ENCODE assay signal across 8 mouse cellular contexts in the genomic region with DNA sequence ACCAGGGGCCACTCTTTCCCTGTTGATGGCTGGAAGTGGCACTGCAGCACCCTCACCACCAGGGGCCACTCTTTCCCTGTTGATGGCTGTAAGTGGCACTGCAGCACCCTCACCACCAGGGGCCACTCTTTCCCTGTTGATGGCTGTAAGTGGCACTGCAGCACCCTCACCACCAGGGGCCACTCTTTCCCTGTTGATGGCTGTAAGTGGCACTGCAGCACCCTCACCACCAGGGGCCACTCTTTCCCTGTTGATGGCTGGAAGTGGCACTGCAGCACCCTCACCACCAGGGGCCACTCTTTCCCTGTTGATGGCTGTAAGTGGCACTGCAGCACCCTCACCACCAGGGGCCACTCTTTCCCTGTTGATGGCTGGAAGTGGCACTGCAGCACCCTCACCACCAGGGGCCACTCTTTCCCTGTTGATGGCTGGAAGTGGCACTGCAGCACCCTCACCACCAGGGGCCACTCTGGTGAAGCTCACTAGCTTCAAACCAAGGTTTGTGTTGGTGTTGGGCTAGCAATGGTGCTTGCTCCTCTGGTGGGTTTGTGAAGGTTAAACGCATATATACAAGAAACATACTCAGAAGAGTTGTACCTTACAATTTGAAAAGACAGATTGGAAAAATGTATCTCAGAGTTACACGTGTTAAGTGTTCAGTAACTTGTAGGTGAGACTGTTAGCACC.
DNase-seq lines count a peak whose midpoint lies in the region; ATAC-seq and TF ChIP-seq lines count a peak whose summit lies in the region.
"Not testable (repeated sequence)": the region's sequence is repeated elsewhere in the genome, so short reads cannot be mapped to it uniquely, and the experiment has no call there.

No protein-coding gene starts in this region.

- not testable (repeated sequence) for ATAC-seq in intestine, postnatal 0 days; midbrain, embryonic 14.5 days (ENCODE audit: low FRiP score, low TSS enrichment)

- DNase-seq in 3T3-L1 (ENCODE audit: low read depth, low spot score): peak; percentile 53
- DNase-seq in adrenal gland, postnatal 10 days: peak; percentile 44
- peak; percentile 65 to 70 for DNase-seq in cerebellum, postnatal 10 days
- peak; percentile 29 to 35 for DNase-seq in frontal cortex, postnatal 36 days (ENCODE audit: low spot score in 2 of 2)
- peak; percentile 29 for DNase-seq in left cerebral cortex, postnatal 4 days
- DNase-seq in midbrain, embryonic 14.5 days: peak; percentile 64

- not testable (repeated sequence) for H3K4me1 ChIP-seq in intestine, postnatal 0 days (replicated peaks; ENCODE audit: control insufficient read depth, insufficient read depth, low read length); midbrain, embryonic 14.5 days (ENCODE audit: control insufficient read depth, insufficient read depth, low read length)
- H3K4me1 ChIP-seq in small intestine, adult 2 months (ENCODE audit: control insufficient read depth, insufficient read depth, insufficient read length, low read length): peaks cover 23% of the 10 kb centered on the region; the same call in 1 of the 2 replicates

- H3K36me3 ChIP-seq in intestine, postnatal 0 days (ENCODE audit: control insufficient read depth, insufficient read depth); small intestine, adult 2 months (ENCODE audit: control insufficient read depth, insufficient read depth, low read length): not testable (repeated sequence)
- peaks cover 13% of the 10 kb centered on the region; the same call in 1 of the 2 replicates for H3K36me3 ChIP-seq in midbrain, embryonic 14.5 days (ENCODE audit: control insufficient read depth, insufficient read depth, low read length)

- not testable (repeated sequence) for H3K4me2 ChIP-seq in intestine, postnatal 0 days (replicated peaks; ENCODE audit: low read depth); midbrain, embryonic 14.5 days (ENCODE audit: low read length)

- not testable (repeated sequence) for H3K9ac ChIP-seq in intestine, postnatal 0 days (ENCODE audit: low read depth, low read length); midbrain, embryonic 14.5 days (replicated peaks; ENCODE audit: low read length)

- intact Hi-C loops in left cerebral cortex, postnatal 4 days (cut with DNase I): loop anchor here (10.0 kb wide), 1 partner anchor 1611 kb away; no protein-coding TSS in a partner anchor

- 95% methylated on average over 2 of the region's 2 CpGs for WGBS in intestine, postnatal 0 days
- 95% methylated on average over 2 of the region's 2 CpGs for WGBS in midbrain, embryonic 14.5 days
- WGBS in small intestine, adult 2 months: 92% methylated on average over 2 of the region's 2 CpGs

- TF ChIP-seq CTCF in intestine, postnatal 0 days (IDR thresholded peaks at IDR 0.05; ENCODE audit: low read depth): peak; percentile 83
- TF ChIP-seq CTCF in small intestine, adult 2 months (IDR thresholded peaks at IDR 0.05; ENCODE audit: extremely low read depth, insufficient read length, insufficient replicate concordance, low read depth, low read length): peak; percentile 50; the same call in 1 of the 2 replicates

- not testable (repeated sequence) for H3K9me3 ChIP-seq in intestine, postnatal 0 days (ENCODE audit: control insufficient read depth); midbrain, embryonic 14.5 days (ENCODE audit: control insufficient read depth, low read length)

- not testable (repeated sequence) for H3K27ac ChIP-seq in intestine, postnatal 0 days (ENCODE audit: low read depth, low read length); midbrain, embryonic 14.5 days (replicated peaks; ENCODE audit: low read depth, low read length); small intestine, adult 2 months (ENCODE audit: insufficient read depth, low read depth, low read length)

- TF ChIP-seq POLR2A in small intestine, adult 2 months (IDR thresholded peaks at IDR 0.05; ENCODE audit: low read depth, low read length): not testable (repeated sequence)

- H3K27me3 ChIP-seq in intestine, postnatal 0 days (replicated peaks; ENCODE audit: control insufficient read depth, insufficient read depth, low read length); midbrain, embryonic 14.5 days (ENCODE audit: control insufficient read depth, insufficient read depth, low read length); small intestine, adult 2 months (ENCODE audit: control insufficient read depth, insufficient read depth, low read length): not testable (repeated sequence)

- H3K4me3 ChIP-seq in intestine, postnatal 0 days (ENCODE audit: low read depth, low read length); midbrain, embryonic 14.5 days (replicated peaks; ENCODE audit: low read depth, low read length); small intestine, adult 2 months (ENCODE audit: low read depth, low read length): not testable (repeated sequence)
